Mouse (Mus musculus) thymus, postnatal 25 days (tissue): Measurements from ENCODE around the gene Ablim2.

Experiments
- DNase-seq: peaks from one replicate; pipeline ENCODE4 v3.0.0; 2022

The Ablim2 gene

GRCm38 (mm10) chr5:35920557-35920956 lies 162.9 kb downstream of the Ablim2 start:
- no peak for DNase-seq

GRCm38 (mm10) chr5:35921141-35921540 lies 163.5 kb downstream of the Ablim2 start:
- no peak for DNase-seq

GRCm38 (mm10) chr5:35921595-35922254 lies 164.0 kb downstream of the Ablim2 start:
- no peak for DNase-seq

- no peak for DNase-seq
Observed at GRCm38 (mm10) chr5:35923448-35923847, 165.8 kb downstream of the Ablim2 start.

GRCm38 (mm10) chr5:35925171-35925634 lies 167.5 kb downstream of the Ablim2 start:
- DNase-seq, result no peak

- DNase-seq, result no peak
Observed at GRCm38 (mm10) chr5:35926511-35926910, 168.8 kb downstream of the Ablim2 start.

- no peak for DNase-seq
Observed at GRCm38 (mm10) chr5:35931296-35931695, 173.6 kb downstream of the Ablim2 start.

GRCm38 (mm10) chr5:35933059-35933458 lies 175.4 kb downstream of the Ablim2 start:
- no peak for DNase-seq
